Mouse (Mus musculus): ENCODE results near the gene Unc5b.

GRCm38 (mm10) chr10:60735737-60736136 lies 95.6 kb downstream of the Unc5b start:
- no peak for TF ChIP-seq CTCF (IDR thresholded peaks at IDR 0.05; ENCODE audit: low read depth)
- TF ChIP-seq EP300 (IDR thresholded peaks at IDR 0.05; ENCODE audit: low read depth), result no peak

Measured in liver, embryonic 14.5 days (tissue).